Mouse (Mus musculus) brain, embryonic 14.5 days (tissue): ENCODE data around the gene BC052040.

Experiments
- CTCF ChIP-seq: fragments of 200-500 bp; IDR thresholded peaks from 2 replicates; pipeline ENCODE4 v1.5.1; 2012; ENCODE audit warnings: inconsistent platforms, mild to moderate bottlenecking, moderate library complexity, borderline replicate concordance; ENCODE audit not compliant: insufficient read depth, insufficient read length; ENCODE audit errors: extremely low read depth
- POLR2A ChIP-seq: fragments of 200-500 bp; IDR thresholded peaks from 2 replicates; pipeline ENCODE4 v1.6.1; 2012; ENCODE audit warnings: mild to moderate bottlenecking, inconsistent platforms, borderline replicate concordance; ENCODE audit not compliant: poor library complexity, insufficient read depth, insufficient read length, severe bottlenecking; ENCODE audit errors: extremely low read depth

- TF ChIP-seq CTCF (no peak), POLR2A (no peak)
Measured at GRCm38 (mm10) chr2:115813316-115813715, 231.8 kb downstream of the BC052040 start.
